Mouse (Mus musculus): ENCODE data around the gene Tfap2d. TPM values are rescaled to one million over a fixed set of nuclear protein-coding genes. Genes with fewer than 3 reads are reported as not detected.

Gene Tfap2d
- total RNA-seq, 2 experiments from 2014 or later, result 4.0 to 5.0 TPM

DNA sequence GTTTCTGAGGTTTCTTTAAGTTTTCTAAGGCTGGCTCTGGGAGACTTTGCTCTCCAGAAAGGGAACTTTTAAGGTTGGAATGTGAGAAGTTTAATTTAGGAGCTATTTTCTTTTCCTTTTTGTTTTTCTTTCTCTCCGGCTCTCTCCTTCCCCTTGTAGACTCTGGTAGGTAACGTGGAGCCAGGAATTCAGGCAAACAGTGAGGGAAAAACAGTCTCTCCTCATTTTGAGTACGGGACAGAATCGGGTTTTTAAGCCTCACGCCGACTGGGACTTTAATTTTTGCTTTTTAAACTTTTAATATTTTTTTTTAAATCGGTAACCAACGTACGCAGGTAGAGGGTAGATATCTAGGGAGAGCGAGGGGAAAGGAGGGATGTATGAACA lies 106.5 kb downstream of the Tfap2d start:
- DNase-seq (ENCODE audit: low spot score in 2 of 2), result no peak
- intact Hi-C loops (cut with DNase I), result loop anchor here (5.0 kb wide), 3 partner anchors 102 to 1243 kb away; no protein-coding TSS in a partner anchor

DNA sequence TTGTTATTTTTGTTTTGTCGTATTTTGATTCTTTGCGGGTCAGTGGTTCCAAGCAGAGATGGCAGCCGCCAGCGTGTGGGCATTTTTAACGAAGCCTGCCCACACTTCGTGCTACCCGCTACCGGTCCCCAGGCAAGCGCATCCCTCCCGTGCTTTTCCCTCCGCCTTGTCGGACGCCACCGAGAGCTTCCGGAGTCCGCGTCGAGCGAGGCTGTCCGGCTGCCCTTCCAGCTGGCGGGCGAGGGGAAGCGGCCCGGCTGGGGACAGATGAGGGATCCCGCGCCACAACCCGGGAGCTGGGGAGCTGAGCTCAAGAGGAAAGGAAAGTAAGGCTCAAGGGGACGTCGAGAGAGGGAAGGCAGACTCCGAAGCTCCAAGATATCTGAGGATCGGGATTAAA lies 107.0 kb downstream of the Tfap2d start:
- intact Hi-C loops (cut with DNase I), result loop anchor here (5.0 kb wide), 3 partner anchors 102 to 1243 kb away; no protein-coding TSS in a partner anchor
- DNase-seq (ENCODE audit: low spot score in 2 of 2), result no peak

DNA sequence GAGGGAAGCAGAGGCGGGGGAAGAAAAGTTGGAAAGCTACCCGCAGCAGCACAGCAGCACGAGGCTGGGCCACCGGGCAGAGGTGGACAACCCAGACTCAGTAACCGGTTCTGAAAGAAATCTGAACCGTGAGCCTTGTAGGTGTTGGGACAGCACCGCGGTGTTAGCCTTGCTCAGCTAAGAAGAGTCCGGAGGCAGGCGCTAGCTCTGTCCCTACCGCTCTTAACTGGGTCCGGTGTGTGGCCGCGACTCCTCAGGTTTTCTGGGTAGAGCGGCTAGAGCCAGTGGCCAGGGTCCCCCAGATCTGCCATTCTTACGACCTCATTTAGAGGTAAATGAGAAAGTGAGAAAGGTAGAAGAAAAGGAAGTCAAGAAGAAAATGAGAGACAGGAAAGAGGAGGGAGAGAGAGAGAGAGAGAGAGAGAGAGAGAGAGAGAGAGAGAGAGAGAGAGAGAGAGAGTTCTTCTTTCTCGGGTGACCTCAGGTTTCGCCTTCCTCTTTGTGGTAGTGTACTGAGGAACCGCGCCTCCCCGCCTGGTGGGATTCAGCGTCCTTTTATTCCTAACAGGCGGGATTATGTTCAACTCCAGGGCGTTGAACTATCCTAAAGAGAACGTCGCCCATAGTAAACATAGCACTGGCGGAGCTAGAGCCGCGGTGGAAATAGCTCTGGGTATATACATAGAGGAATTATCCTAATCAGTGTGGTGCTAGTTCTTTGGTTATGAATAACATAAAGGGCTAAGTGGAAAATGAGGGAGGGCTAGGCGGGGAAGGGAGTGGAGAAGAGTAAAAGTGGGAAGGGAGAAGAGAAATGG lies 107.6 kb downstream of the Tfap2d start:
- DNase-seq (ENCODE audit: low spot score in 2 of 2), result no peak
- intact Hi-C loops (cut with DNase I), result no loop called here

DNA sequence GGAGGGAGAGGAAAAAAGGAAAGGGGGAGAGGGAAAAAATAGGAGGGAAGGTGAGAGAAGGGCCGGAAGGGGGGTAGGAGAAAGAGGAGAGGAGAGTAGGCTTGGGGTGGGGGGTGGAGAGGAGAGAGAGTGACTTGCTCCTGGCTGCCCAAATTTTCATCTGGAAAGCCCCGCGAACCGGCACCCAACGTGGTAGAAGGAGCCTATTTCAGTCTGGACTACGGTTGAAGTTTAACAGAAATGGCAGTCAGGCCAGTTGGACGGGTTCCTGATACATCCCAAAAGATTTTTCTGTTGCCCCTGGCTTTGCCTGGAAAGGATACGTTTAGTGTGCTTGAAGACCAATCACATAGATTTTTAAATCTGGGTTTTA lies 108.2 kb downstream of the Tfap2d start:
- no peak for DNase-seq (ENCODE audit: low spot score in 2 of 2)
- intact Hi-C loops (cut with DNase I), result no loop called here

DNA sequence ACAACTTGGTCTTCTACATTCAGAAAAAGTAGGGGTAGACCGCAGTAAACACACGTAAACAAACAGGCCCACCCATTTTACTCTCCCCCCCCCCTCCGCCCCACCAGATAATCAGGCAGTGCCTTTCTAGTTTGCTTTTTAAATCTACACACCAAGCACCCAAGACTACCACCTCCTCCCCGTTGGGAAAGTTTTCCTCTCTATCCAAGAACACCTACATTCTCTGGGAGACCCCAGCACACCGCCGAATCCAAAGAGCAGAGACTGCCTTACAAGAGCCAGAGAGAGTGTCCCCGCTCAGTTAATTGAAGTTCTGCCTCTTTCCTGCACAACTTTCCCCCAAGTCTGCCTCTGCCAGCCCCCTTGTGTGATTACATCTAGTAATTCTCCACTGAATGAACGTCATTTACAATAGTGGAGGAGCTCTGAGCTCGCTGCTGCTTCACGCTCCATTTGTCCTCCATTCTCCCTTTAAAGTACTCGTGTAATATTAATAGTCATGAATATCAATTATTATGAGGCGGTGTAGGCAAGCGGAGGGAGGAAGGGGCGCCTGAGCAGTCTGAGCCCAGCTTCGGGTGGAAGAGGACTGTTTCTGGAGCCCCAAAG lies 108.8 kb downstream of the Tfap2d start:
- intact Hi-C loops (cut with DNase I), result no loop called here
- no peak for DNase-seq (ENCODE audit: low spot score in 2 of 2)

DNA sequence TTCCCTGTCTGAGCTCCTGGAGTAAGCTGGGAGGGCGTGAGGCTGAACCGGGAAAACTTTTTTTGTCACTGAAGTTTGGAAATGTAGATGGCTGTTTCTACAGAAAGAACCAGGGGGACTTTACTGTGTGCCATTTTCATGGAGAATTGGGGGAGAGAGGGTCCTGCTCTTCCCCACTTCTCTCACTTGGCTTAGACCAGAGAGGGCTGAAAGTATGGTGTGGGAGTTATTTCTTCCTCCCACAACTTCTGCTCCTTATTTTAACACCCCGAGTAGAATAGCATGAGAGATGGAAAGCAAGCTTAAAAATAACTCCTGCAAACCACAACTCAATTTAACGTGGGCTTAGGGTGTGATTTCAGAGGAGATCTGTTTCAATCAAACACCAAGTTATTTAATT lies 109.9 kb downstream of the Tfap2d start:
- intact Hi-C loops (cut with DNase I), result no loop called here

DNA sequence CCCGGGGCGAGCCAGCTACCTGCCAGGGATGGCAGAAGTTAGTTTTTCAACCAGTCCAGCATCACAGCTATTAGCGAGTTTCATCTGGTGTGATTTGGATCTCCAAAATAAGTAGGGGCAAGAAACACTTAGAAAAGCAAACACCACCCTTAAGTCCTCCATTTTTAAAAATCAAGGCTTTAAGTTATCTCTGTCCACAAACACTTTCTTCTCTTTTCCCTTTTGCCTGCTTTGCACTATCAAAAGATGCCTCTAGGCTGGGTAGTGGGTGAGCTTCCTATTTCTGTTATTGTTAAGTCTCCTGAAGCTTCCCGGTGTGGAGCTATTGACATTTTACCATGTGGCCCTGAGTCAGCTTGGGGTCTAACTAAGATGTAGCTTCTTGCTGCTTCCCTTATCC lies 110.3 kb downstream of the Tfap2d start:
- intact Hi-C loops (cut with DNase I), result no loop called here
- no peak for DNase-seq (ENCODE audit: low spot score in 2 of 2)

More for the DNA sequence above, 109.9 kb downstream of the Tfap2d start:
- DNase-seq (ENCODE audit: low spot score in 2 of 2), result no peak

DNA sequence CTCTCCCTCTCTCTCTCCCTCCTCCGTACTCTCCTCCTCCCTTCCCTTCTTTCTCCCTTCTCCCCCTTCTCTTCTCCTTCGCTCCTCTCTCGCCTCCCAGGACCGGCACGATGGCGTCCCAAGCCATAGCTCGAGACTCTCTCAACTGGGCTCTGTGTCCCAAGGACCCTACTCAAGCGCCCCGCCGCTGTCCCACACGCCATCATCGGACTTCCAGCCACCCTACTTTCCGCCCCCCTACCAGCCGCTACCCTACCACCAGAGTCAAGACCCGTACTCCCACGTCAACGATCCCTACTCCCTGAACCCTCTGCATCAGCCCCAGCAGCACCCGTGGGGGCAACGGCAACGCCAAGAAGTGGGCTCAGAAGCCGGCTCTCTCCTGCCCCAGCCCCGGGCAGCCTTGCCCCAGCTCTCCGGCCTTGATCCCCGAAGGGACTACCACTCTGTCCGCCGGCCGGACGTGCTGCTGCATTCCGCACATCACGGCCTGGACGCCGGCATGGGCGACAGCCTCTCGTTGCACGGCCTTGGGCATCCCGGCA lies 111.1 kb downstream of the Tfap2d start:
- DNase-seq (ENCODE audit: low spot score in 2 of 2), result no peak
- intact Hi-C loops (cut with DNase I), result no loop called here

Other genes with a start within 250 kb of the Tfap2d start
- 1 to 10 TPM in 1 of 2 experiments, under 1 TPM in 1; 0.78 to 1.0 TPM for gene Tfap2b, start 105.9 kb downstream of the Tfap2d start, total RNA-seq (2021)

All from left cerebral cortex, postnatal 25 days (tissue).